Mouse (Mus musculus) MN1 (cell line): ENCODE results near the gene Spryd3.
"Not testable (repeated sequence)": the region's sequence is repeated elsewhere in the genome, so short reads cannot be mapped to it uniquely, and the experiment has no call there.

Experiments
- DNase-seq: peaks from one replicate; pipeline ENCODE4 v3.0.0-alpha.2; 2016; ENCODE audit warnings: low spot score

Spryd3 gene

DNA sequence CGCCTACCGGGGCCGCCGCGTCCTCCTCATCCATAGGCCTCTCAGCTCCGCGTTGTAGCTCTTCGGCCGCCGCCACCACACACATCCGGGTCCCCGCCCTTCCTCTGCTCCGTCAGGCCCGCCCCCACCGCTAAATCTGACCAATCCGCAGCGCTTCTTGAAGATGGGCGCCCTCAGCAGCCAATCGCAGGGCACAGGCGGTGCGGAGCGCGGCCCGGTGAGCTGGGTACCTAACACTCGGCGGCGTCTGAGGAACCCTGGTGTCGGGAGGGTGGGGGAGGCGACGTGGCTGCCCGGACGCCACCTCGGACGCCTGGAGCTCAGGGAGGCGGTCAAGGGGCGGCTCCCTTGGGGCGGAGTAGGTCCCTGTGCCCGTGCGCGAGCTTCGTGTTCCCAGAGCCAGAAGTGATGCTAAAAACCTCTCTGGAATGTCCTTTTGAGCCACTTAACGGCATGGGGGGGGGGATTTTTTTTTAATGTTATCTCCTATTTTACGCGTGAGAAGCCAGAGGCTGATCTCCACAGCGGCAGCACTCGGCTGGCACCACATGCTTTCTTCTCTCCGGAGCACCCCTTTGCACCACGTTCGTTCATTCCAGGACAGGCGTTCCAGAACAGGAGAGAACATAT, at the start of gene Spryd3:
Gene Spryd3 (minus strand): TSS at position 106 of the 630 bp plus-strand sequence.
- peak; percentile 99 for DNase-seq

DNA sequence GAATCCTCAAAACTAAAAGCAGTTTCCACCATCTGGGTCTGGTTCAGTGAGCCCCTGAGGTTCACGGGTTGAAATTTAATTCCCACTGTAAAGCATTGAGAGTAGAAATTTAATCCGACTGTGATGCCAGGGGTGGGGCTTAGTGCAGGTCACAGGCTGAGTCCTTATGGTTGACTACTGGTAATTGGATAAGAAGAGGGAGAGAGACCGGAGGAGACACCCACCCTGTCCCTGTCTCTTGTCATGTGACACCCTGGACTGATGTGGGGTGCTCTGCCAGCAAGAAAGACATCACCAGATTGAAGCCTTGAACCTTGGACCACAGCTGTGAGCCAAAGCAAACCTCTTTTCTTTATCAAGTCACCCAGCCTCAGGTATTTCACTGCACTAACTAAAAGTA, 47.0 kb upstream of the Spryd3 start:
- DNase-seq: no peak

DNA sequence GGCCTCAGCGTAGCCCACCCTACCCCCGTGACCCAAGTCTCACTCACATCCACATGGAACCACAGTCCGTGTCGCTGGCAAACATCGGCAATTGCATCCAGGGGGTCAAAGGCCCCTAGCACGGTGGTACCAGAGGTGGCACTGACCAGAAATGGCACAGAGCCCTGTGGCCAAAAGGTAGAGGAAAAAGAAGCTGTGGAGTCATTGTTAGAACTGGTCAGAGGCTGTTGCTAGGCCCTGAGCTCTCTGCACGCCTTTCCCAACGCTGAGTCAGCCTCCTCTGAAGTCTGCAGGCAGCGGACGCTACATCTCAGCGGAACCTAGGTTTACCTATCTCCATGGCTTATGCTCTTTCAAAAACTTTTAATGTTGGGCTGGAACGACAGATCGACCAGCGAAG, 43.9 kb upstream of the Spryd3 start:
- no peak for DNase-seq

DNA sequence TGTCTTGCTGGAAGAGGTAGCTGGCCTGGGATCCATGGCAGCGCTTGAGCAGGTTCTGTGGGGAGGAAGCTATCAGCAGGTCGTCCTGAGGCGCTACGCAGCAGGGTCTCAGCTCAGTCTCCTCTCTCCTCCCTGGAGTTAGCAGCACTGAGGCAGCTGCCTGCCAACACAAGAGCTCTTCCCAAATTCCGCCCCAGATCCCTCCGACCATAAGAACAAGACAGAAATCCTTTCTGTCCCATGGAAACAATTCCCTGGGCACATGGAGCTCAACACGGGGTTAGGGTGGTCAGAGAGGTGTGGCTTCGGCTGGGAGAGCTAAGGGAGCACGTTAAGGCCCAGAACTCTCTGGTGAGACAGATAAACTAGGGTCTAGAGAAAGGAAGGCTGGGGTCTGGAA, 43.1 kb upstream of the Spryd3 start:
- DNase-seq: no peak

DNA sequence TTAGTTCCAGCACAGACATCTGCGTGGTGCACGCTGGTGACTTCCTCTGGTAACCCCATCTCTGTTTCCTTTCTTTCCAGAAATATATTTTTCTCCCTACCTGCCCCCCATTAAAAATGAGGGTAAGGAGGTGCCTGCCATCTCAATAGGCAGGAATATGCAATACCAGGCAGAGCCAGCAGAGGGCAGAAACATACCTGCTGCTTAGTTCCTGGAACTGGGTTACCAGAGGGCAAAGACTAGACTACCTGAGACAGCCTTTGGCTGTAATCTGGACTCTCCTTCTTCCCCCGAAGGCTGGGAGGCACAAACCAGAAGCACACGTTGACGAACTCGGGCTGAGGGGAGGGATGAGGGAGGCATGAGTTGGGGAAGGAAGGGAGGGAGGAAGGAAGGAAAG, 42.2 kb upstream of the Spryd3 start:
- peak; percentile 80 for DNase-seq

DNA sequence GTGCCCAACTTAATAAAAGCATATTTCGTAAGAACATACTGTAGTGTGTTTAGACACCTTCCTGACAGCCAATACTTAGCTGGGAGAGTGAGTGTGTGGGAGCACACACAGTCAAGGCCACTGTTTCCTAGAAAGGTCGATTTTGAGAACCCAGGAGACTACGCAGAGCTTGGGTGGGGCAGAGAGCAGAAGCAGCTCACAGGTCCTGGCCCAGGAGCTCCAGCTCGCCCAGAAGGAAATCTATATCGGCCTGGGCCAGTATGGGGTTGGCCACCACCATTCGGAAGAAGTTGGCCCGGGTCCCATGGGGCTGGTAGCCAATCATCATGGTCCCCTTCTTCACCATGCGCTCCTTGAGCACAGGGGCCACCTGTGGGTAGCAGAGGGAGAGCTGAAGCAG, 41.4 kb upstream of the Spryd3 start:
- no peak for DNase-seq

DNA sequence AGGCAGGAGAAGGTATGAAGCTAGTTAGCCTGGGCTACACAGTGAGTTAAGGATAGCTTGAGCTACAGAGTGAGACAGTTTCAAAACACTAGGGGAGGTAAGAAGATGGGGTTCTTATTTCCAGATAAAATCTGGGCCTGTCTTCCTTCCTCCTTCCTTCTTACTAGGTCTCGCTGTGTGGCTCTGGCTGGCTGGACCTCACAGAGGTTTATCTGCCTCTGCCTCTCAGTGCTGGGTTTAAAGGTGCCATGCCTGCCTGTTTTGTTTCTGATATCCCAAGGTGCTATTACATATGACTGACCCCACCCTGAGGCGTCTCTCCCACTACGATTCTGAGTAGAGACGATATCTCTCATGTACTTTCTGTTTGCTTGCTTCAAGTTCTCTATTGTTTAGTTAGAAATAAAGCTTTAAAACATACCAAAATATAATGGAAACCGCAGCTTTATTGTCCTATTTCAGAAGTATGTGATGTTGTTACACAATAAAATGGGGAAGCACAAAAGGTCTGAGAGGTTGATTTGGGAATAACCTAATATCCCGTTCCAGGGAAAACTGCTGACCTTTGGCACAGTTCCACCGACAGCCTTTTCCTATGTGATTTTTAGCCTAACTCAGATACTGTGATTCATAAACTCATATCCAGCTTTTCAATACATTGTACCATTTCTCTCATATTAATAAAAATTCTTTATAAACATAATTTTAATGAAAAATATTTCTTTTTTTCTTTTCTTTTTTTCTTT, 40.7 kb upstream of the Spryd3 start:
- no peak for DNase-seq

DNA sequence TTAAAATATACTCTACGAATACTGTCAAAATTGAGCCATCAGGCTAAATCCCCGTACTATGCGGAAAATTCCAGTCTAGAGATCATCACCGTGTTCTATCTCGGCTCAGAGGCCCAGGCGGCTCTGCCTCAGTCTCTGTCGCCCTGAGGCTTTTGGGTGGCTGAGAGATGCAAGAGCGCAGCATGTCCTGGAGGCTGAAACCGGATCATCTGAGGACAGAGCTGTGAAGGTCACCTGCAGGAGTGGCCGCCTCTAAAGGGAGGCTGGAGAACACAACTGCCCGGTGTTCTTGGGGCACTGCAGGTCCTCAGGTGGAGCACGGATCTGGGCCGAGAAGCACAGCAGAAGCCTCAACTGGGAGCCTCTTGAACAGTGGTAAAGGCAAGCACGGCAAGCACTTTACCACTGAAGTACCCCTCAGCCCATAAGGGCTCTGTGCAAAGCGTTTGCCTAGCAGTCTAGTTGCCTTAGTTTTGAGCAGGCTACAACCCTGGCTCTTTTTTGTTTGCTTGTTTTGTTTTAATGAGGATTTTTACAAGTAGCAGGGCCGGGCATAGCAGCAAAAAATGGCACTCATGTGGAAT, 39.8 kb upstream of the Spryd3 start:
- no peak for DNase-seq

DNA sequence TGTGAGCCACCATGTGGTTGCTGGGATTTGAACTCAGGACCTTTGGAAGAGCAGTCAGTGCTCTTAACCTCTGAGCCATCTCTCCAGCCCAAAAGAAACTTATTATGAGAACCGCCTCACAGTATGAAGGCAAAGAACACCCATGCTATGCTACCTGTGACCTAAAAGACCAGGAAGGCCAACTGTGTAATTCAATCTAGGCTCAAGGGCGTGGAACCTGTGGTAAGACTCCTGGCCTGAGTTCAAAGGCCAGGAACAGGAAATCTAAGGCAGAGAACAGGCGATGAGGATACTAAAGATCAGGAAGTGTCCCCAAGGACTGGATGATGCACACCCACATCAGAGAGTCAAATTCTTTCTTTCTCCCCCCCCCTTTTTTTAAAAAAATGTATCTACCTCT, 37.5 kb upstream of the Spryd3 start:
- no peak for DNase-seq

DNA sequence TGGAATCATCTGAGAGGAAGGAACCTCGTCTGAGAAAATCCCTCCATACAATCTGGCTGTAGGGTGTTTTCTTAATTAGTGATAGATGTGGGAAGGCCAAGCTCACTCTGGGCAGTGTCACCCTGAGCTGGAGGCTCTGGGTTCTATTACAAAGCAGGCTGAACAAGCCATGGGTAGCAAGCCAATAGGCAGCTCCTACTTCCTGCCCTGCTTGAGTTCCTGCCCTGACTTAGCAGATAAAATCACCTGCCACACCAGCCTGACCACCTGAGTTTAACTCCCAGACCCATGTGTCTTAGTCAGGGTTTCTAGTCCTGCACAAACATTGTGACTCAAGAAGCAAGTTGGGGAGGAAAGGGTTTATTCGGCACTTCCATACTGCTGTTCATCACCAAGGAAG, 33.0 kb upstream of the Spryd3 start:
- DNase-seq: no peak

DNA sequence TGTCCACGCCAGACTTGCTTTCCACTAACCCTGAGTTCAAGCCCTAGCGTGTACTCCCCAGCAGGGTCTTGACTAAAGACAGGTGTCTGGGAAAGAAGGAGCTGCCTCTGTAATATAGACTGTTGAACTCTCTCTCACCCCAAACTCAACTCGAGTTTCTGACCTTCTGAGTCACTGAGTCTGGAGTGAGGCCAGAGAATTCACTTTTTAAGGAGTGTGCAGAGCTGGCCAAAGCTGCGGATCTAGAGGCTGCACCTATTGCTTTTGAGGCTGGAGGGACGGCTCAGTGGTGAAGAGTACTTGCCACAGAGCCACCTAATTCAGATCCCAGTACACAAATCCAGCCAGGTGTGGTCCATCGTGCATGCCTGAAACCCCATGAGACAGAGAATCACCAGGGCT, 31.6 kb upstream of the Spryd3 start:
- DNase-seq: peak; percentile 64

DNA sequence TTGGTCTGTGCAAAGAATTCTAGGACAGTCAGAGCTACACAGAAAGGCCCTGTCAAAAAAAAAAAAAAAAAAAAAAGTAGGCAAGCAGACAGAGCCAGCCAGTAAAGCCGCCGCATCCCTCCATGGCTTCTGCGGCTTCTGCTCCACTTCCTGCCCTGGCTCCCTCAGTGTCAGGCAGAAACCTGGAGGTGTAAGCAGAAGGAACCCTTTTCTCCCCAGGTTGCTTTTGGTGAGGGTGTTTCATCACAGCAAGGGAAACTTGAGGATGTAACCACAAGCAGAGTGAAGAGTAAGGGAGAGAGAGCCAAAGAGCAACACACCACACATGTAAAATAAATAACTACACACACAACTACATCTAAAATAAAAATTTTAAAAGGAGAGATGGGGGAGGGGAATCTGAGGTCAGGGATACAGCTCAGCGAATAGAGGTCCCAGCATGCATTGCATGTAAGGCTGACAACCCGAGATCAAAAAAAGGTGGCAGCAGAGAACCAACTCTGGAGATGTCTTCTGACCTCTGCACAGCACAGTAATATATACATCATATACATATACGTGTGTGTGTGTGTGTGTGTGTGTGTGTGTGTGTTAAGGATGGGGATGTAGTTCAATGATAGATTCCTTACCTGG, 29.6 kb upstream of the Spryd3 start:
- no peak for DNase-seq

DNA sequence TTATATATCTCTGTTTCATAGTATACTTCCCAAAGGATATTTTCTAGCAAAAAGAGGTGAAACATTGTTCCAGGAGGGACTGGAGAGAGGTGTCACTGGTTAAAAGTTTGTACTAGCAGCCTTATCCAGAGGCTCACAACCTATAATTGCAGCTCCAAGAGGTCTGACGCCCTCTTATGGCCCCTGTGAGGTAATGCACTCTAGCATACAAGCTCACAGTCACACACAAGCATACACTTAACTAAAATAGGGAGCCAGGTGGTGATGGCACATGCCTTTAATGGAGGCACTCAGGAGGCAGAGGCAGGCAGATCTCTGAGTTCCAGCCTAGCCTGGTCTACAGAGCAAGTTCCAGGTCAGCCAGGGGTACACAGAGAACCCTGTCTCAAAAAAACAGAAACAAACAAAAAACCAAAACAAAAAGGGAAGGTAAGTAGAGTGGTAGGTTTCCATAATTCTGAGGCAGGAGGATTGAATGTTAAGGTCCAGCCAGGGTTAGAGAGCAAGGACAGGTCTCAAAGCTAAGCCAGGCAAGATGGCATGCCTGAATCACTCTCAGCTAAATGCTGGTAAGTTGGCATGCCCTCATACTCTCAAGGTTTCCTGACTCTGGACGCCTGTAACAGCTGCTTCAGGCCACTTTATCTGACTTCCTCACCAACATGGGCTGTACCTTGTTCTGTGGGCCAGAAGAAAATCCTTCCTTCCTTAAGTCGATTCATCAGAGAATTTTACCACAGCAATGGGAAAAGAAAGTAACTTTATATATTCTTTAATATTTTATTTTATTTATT, 28.1 kb upstream of the Spryd3 start:
- no peak for DNase-seq

DNA sequence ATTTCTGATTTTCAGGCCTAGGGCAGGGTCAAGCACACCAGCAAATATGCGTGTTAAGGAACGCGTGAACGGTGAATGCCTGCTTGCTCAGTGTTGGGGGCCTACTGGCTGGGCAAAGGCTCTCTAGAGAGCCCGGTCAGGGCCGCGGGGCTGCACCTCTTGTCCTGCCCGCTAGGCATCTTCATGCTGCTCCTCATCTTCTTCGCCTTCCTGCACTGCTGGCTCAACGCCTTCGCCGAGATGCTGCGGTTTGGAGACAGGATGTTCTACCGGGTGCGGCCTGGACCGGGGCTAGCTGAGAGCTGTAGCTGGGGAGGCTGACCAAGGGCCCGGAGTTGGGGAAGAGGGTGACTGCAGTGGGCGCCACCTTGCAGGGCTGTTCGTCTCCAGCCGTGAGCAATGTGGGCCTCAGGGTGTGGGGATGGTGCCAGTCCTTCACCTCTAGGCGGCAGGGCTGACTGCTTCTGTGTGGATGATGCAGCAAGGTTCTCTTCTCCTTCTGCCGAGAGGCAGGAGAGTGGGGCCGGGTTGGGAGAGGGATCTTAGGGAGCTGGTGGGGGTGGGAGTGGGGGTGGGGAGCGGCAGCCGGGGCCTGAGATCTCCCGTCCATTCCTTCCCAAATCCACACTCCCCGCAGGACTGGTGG, 24.5 kb upstream of the Spryd3 start:
- no peak for DNase-seq

DNA sequence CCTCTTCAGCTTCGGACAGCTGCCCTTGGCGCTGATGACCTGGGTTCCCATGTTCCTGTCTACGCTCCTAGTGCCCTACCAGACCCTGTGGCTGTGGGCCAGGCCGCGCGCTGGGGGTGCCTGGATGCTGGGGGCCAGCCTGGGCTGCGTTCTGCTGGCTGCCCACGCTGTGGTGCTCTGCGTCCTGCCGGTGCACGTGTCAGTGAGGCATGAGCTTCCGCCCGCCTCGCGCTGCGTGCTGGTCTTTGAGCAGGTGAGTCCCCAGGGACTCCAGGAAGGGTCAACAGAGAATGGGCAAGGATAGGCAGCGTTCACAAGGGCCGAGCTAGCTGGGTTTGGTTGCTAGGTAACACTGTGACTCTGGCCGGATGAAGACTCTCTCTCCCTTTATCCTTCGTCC, 20.8 kb upstream of the Spryd3 start:
- no peak for DNase-seq

DNA sequence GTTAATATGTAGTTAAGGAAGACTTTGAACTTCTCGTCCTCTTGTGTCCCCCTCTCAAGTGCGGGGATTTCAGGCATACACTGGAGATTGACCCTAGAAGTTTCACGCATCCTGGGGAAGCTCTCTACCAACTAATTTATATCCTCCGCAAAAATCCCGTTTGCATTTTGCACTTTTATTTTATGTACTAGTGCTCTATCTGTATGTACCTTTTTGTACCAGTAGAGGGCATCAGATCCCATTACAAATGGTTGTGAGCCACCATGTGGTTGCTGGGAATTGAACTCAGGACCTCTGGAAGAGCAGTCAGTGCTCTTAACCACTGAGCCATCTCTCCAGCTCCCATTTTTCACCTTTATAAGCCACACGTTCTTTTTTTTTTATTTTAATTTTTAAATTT, 19.0 kb upstream of the Spryd3 start:
- not testable (repeated sequence) for DNase-seq

DNA sequence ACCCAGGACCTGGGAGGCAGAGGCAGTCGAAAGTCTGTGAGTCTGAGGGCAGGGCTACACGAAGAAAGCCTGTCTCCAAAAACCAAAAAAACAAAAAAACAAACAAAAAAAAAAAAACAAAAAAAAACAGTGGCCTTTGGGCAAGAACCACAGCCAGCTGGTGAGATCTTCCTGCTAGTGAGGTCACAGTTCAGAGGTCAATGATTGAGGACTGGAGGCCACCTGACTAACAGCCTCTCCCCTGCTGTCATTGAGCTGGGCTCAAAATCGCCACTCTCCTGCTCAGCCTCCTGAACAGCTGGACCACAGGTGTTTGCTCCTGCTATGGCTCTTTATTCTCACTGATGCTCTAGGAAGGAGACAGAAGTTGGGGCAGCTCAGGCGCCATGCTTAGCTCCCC, 16.6 kb upstream of the Spryd3 start:
- DNase-seq: no peak

DNA sequence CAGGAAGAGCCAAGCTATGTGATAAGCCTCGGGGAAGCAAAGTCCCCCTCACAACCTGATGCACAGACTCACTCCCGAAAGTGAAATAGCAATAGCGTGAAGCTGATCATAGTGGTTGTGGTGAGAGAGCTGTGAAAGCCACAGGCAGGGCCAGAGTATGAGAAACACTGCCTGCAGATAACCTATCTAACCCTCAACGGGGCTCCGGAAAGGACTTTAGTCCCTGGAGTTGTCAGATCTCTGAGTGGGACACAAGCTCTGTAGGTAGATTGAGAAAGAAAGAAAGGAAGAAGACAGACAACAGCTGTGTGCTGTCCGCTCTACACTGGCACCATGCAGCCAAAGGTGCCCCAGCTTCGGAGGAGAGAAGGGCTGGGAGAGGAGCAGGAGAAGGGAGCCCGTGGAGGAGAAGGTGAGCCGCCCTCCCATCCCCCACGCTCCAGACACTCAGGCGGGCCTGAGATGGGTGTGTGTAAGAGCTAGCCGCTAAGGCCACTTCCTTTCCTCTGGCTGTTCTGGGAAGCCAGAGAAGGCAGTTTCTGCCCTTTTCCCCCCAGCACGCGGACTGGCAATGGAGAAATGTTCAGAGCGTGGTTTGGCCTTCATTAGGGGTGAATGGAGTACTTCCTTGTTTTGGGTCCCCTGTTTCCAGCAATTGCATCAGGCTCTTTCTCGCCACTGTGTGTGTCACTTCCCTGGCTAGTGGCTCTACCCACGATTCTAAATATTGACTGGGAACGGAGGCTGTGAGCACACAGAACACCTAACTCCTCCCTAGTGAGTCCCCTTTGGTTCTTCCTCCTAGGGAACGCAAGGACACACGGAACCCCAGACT, 14.5 kb upstream of the Spryd3 start, which contains the start of gene Soat2:
Gene Soat2 (plus strand): TSS at position 226 of the 835 bp plus-strand sequence.
- peak; percentile 90 for DNase-seq

DNA sequence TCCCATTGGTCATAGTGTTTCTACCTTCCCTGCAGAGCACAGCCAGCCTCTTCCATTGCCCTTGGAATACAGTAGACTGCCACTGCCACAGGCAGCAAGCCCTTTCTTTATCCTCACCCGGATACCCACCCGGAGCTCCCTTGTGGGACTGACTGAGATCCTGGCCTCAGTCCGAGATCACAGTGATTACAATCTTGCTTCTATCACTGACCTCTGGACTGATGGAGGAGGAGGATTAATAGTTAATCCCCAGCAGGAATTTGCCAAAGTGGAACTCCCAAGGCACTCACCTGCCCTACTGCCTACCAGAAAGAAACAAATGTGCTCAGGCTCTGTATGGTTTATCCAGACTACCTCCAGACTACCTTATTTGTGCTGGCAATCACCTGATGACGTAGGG, 13.5 kb upstream of the Spryd3 start:
- DNase-seq: no peak

DNA sequence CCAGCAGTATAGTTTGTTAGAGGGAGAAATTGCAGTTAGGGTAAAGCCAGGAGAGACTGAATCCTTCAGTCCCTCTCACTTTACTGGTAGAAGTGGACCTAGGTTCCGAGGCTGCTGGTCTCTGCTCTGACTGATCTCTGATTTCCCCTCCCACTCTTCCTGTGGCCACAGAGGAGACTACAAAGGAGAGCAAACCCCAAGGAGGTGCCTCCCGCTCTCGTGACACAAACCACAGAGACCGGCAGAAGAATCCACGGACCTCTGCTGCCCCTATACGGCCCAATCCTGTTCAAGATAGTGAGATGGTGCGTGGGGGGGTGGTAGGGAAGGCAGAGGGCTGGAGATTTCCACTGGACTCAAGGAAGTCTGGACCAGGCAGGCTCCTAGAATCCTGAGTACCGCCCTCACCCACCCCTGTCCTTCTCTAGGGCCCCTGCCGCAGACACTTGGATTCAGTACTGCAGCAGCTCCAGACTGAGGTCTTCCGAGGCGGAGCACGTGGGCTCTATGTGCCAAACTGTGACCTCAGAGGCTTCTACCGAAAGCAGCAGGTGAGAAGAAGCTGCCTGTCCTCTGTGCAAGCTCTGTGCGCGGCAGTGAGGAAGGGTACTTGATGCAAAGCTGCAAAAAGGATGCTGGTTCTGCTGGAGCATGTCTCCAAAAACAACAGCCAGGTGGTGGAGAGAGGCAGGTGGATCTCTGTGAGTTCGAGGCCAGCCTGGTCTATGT, 11.8 kb upstream of the Spryd3 start:
- no peak for DNase-seq
